Mouse (Mus musculus) CH12.LX (cell line): ENCODE results near the gene Rps23. TPM values are rescaled to one million over a fixed set of nuclear protein-coding genes. Genes with fewer than 3 reads are reported as not detected.

Experiments
- DNase-seq: peaks from one replicate; pipeline ENCODE4 v3.0.0-alpha.2; 2013; ENCODE audit errors: extremely low read depth
- H3K27ac ChIP-seq: 2 replicates; pipeline ENCODE4 v1.5.1; 2012; ENCODE audit warnings: low read depth, mild to moderate bottlenecking, control low read depth, moderate library complexity; ENCODE audit not compliant: insufficient read depth
- H3K27me3 ChIP-seq: replicated peaks from 2 replicates; pipeline ENCODE3; 2012; ENCODE audit warnings: inconsistent platforms
- H3K36me3 ChIP-seq, 2 experiments: replicated peaks in 1 of 2; 2 replicates each; pipeline versions ENCODE3 to v1.6.1; 2012; ENCODE audit warnings: inconsistent platforms in 1 of 2, low read length in 1 of 2, mild to moderate bottlenecking in 1 of 2, mixed read lengths in 1 of 2, moderate library complexity in 1 of 2; ENCODE audit not compliant: control insufficient read depth in 1 of 2, insufficient read depth in 1 of 2
- H3K4me1 ChIP-seq, 2 experiments: 2 replicates each; pipeline ENCODE4 v1.6.1; 2012; ENCODE audit warnings: inconsistent platforms in 1 of 2, moderate library complexity in 1 of 2; ENCODE audit not compliant: insufficient read depth in 2 of 2, control insufficient read depth in 1 of 2
- H3K4me2 ChIP-seq: 2 replicates; pipeline ENCODE4 v1.6.1; 2012; ENCODE audit warnings: low read depth, mild to moderate bottlenecking, control low read depth; ENCODE audit not compliant: poor library complexity, insufficient read depth, severe bottlenecking
- H3K4me3 ChIP-seq, 3 experiments: fragments of 150-350 bp in 1 of 3; sonication (generic) in 1 of 3; replicated peaks in 1 of 3; 2 replicates each; pipeline versions ENCODE3 to v1.5.1; 2011 to 2012; ENCODE audit warnings: low read depth in 2 of 3, low read length in 2 of 3, mild to moderate bottlenecking in 2 of 3, moderate library complexity in 2 of 3, control low read depth in 1 of 3, improper control_type of control experiment in 1 of 3, inconsistent platforms in 1 of 3, mixed read lengths in 1 of 3; ENCODE audit not compliant: poor library complexity in 1 of 3
- H3K79me2 ChIP-seq: replicated peaks from 2 replicates; pipeline ENCODE4 v1.6.1; 2012; ENCODE audit warnings: mild to moderate bottlenecking, moderate library complexity; ENCODE audit not compliant: control insufficient read depth, poor library complexity, insufficient read depth, severe bottlenecking; ENCODE audit errors: extremely low read depth
- H3K9ac ChIP-seq: 2 replicates; pipeline ENCODE4 v1.6.1; 2012; ENCODE audit warnings: low read depth, mild to moderate bottlenecking, control low read depth, moderate library complexity; ENCODE audit not compliant: insufficient read depth
- H3K9me3 ChIP-seq: replicated peaks from 2 replicates; pipeline ENCODE3; 2012; ENCODE audit warnings: low read length, inconsistent platforms, mixed read lengths
- CHD2 ChIP-seq: IDR thresholded peaks from 2 replicates; pipeline ENCODE4 v1.6.1; 2011; ENCODE audit warnings: low read length, improper control_type of control experiment
- E2F4 ChIP-seq: IDR thresholded peaks from 2 replicates; pipeline ENCODE4 v1.6.1; 2011; ENCODE audit warnings: low read depth, low read length, improper control_type of control experiment; ENCODE audit not compliant: insufficient replicate concordance
- ELF1 ChIP-seq: IDR thresholded peaks from 2 replicates; pipeline ENCODE4 v1.6.1; 2014; ENCODE audit warnings: low read depth, mild to moderate bottlenecking, inconsistent platforms, low read length, improper control_type of control experiment
- ETS1 ChIP-seq: conservative IDR thresholded peaks from 2 replicates; pipeline ENCODE4 v1.6.1; 2012; ENCODE audit warnings: low read depth, mild to moderate bottlenecking, inconsistent platforms, low read length, improper control_type of control experiment, moderate library complexity
- GABPA ChIP-seq: IDR thresholded peaks from 2 replicates; pipeline ENCODE4 v1.6.1; 2012; ENCODE audit warnings: low read depth, low read length, improper control_type of control experiment, inconsistent platforms; ENCODE audit not compliant: insufficient replicate concordance
- JUN ChIP-seq: IDR thresholded peaks from 2 replicates; pipeline ENCODE4 v1.6.1; 2011; ENCODE audit warnings: low read depth, mild to moderate bottlenecking, low read length, improper control_type of control experiment, moderate library complexity; ENCODE audit not compliant: insufficient read depth
- JUND ChIP-seq: conservative IDR thresholded peaks from 2 replicates; pipeline ENCODE4 v1.6.1; 2011; ENCODE audit warnings: low read depth, low read length, improper control_type of control experiment
- KAT2A ChIP-seq: IDR thresholded peaks from 2 replicates; pipeline ENCODE4 v1.6.1; 2012; ENCODE audit warnings: low read length, improper control_type of control experiment, inconsistent platforms; ENCODE audit not compliant: insufficient replicate concordance
- MAX ChIP-seq: IDR thresholded peaks from 2 replicates; pipeline ENCODE4 v1.6.1; 2011; ENCODE audit warnings: low read length, improper control_type of control experiment
- MAZ ChIP-seq: IDR thresholded peaks from 2 replicates; pipeline ENCODE4 v1.6.1; 2012; ENCODE audit warnings: low read depth, mild to moderate bottlenecking, inconsistent platforms, low read length, improper control_type of control experiment, moderate library complexity
- MXI1 ChIP-seq: IDR thresholded peaks from 2 replicates; pipeline ENCODE4 v1.6.1; 2011; ENCODE audit warnings: mild to moderate bottlenecking, low read depth, low read length, improper control_type of control experiment
- MYC ChIP-seq: IDR thresholded peaks from 2 replicates; pipeline ENCODE4 v1.6.1; 2011; ENCODE audit warnings: low read depth, mild to moderate bottlenecking, improper control_type of control experiment, low read length
- NELFE ChIP-seq: IDR thresholded peaks from 2 replicates; pipeline ENCODE4 v1.6.1; 2011; ENCODE audit warnings: low read depth, low read length, improper control_type of control experiment
- POLR2A ChIP-seq: IDR thresholded peaks from 2 replicates; pipeline ENCODE4 v1.6.1; 2011; ENCODE audit warnings: low read depth, mild to moderate bottlenecking, improper control_type of control experiment, low read length
- POLR2AphosphoS2 ChIP-seq: IDR thresholded peaks from 2 replicates; pipeline ENCODE4 v1.6.1; 2011; ENCODE audit warnings: low read depth, low read length, improper control_type of control experiment
- RCOR1 ChIP-seq: conservative IDR thresholded peaks from 2 replicates; pipeline ENCODE4 v1.6.1; 2012; ENCODE audit warnings: low read depth, mild to moderate bottlenecking, inconsistent platforms, low read length, improper control_type of control experiment
- TCF12 ChIP-seq: IDR thresholded peaks from 2 replicates; pipeline ENCODE4 v1.6.1; 2014; ENCODE audit warnings: low read depth, mild to moderate bottlenecking, inconsistent platforms, low read length, improper control_type of control experiment
- USF1 ChIP-seq: IDR thresholded peaks from 2 replicates; pipeline ENCODE4 v1.6.1; 2014; ENCODE audit warnings: low read depth, mild to moderate bottlenecking, inconsistent platforms, low read length, improper control_type of control experiment
- USF2 ChIP-seq: conservative IDR thresholded peaks from 2 replicates; pipeline ENCODE4 v1.6.1; 2011; ENCODE audit warnings: low read depth, low read length, improper control_type of control experiment
- ZC3H11A ChIP-seq: IDR thresholded peaks from 2 replicates; pipeline ENCODE4 v1.6.1; 2012; ENCODE audit warnings: low read depth, mild to moderate bottlenecking, inconsistent platforms, low read length, improper control_type of control experiment
- ZKSCAN1 ChIP-seq: IDR thresholded peaks from 2 replicates; pipeline ENCODE4 v1.6.1; 2012; ENCODE audit warnings: low read depth, inconsistent platforms, low read length, improper control_type of control experiment, borderline replicate concordance
- ZMIZ1 ChIP-seq: IDR thresholded peaks from 2 replicates; pipeline ENCODE4 v1.6.1; 2012; ENCODE audit warnings: low read depth, mild to moderate bottlenecking, inconsistent platforms, low read length, improper control_type of control experiment
- ZNF384 ChIP-seq: IDR thresholded peaks from 2 replicates; pipeline ENCODE4 v1.6.1; 2012; ENCODE audit warnings: low read depth, low read length, improper control_type of control experiment, inconsistent platforms
- dilution Hi-C: fragments of 300-500 bp; cut with MboI; formaldehyde crosslinking; loops from 2 replicates; pipeline ENCODE4 v1.14.3; 2020; ENCODE audit warnings: low sequenced_read_pairs; ENCODE audit not compliant: extremely low pct_unique_long_range_greater_than_20kb, extremely low pct_ligation_motif_present
- in situ Hi-C: fragments of 300-500 bp; cut with MboI; formaldehyde crosslinking; loops from 3 replicates; pipeline ENCODE4 v1.14.3; 2019; ENCODE audit warnings: low sequenced_read_pairs, low pct_ligation_motif_present, low pct_unique_long_range_greater_than_20kb, mixed read lengths
- polyA plus RNA-seq: library from polyadenylated mRNA; unstranded; fragments of >175 nt; gene quantifications from 2 replicates; pipeline ENCODE4 v1.2.1, GENCODE M21; 2012; ENCODE audit warnings: low read depth; ENCODE audit not compliant: insufficient read length
- total RNA-seq, 2 experiments: library from RNA; depleted of rRNA; stranded (reverse); fragments of 300-350 nt in 1 of 2; fragments of >200 nt in 1 of 2; gene quantifications; 2 replicates each; pipeline ENCODE4 v1.2.3; 2012 to 2014

Rps23 gene
- total and polyA plus RNA-seq, 3 experiments = 1,042 to 2,005 (median 1,970) TPM

GRCm38 (mm10) chr13:90925191-90925590, 2.4 kb downstream of the Rps23 start:
- H3K79me2 ChIP-seq = peaks cover 17% of the 10 kb centered on the region
- no peaks in the 10 kb centered on the region for H3K9me3 ChIP-seq
- no peak overlapping the region for H3K9ac ChIP-seq
- DNase-seq = no peak
- 0 out of 2 replicates have a peak overlapping the region, but pooled peaks have one; percentile 31 for H3K4me2 ChIP-seq
- TF ChIP-seq POLR2AphosphoS2 (peak; percentile 18; the same call in 1 of the 2 replicates), USF2 (no peak), JUND (no peak), E2F4 (no peak), POLR2A (peak; percentile 27; the same call in 1 of the 2 replicates), MYC (no peak)
- H3K27me3 ChIP-seq = no peaks in the 10 kb centered on the region
- H3K4me3 ChIP-seq = no peak overlapping the region
- dilution Hi-C loops (no loop called here), in situ Hi-C loops (loop anchor here (25.0 kb wide), 2 partner anchors 537 to 712 kb away; partner anchors contain the start of gene Ssbp2)
- H3K27ac ChIP-seq = no peak overlapping the region
- peaks cover 0 to 13% of the 10 kb centered on the region in 2 experiments; a peak in 2 of 4 replicates for H3K4me1 ChIP-seq
- H3K36me3 ChIP-seq = peaks cover 19 to 38% of the 10 kb centered on the region in 2 experiments

GRCm38 (mm10) chr13:90926125-90926765, 3.5 kb downstream of the Rps23 start:
- Histone ChIP-seq H3K4me2 (no peak overlapping the region), H3K4me1 (peaks cover 2 to 24% of the 10 kb centered on the region in 2 experiments; a peak in 3 of 4 replicates), H3K27ac (no peak overlapping the region), H3K9me3 (no peaks in the 10 kb centered on the region), H3K4me3 (no peak overlapping the region), H3K9ac (no peak overlapping the region), H3K27me3 (no peaks in the 10 kb centered on the region), H3K36me3 (peaks cover 19 to 38% of the 10 kb centered on the region in 2 experiments), H3K79me2 (peaks cover 17% of the 10 kb centered on the region)
- dilution Hi-C loops = no loop called here
- peak; percentile 36 for DNase-seq
- TF ChIP-seq TCF12 (no peak), MXI1 (no peak), MAX (no peak; the same call in 1 of the 2 replicates), USF1 (no peak), POLR2AphosphoS2 (peak; percentile 74), JUN (no peak), ZNF384 (no peak), POLR2A (peak; percentile 44; the same call in 1 of the 2 replicates), RCOR1 (0 out of 2 replicates have a peak, but pooled peaks have one; percentile 40), CHD2 (peak; percentile 50; the same call in 1 of the 2 replicates), JUND (no peak), ZC3H11A (no peak), NELFE (peak; percentile 31; the same call in 1 of the 2 replicates), ETS1 (no peak), KAT2A (no peak), ELF1 (no peak), ZMIZ1 (peak; percentile 52; the same call in 1 of the 2 replicates), GABPA (no peak), ZKSCAN1 (no peak), MAZ (no peak)
- in situ Hi-C loops = loop anchor here (25.0 kb wide), 2 partner anchors 536 to 711 kb away; partner anchors contain the start of gene Ssbp2
